Mouse (Mus musculus) right cerebral cortex, adult 2 months (tissue): ENCODE results near the gene Olfr1331.
"Not testable (repeated sequence)": the region's sequence is repeated elsewhere in the genome, so short reads cannot be mapped to it uniquely, and the experiment has no call there.

Source experiments
- DNase-seq, 2 experiments: peaks; one replicate each; pipeline ENCODE4 v3.0.0; 2021 to 2022; ENCODE audit warnings: low spot score in 2 of 2

The Olfr1331 gene

DNA sequence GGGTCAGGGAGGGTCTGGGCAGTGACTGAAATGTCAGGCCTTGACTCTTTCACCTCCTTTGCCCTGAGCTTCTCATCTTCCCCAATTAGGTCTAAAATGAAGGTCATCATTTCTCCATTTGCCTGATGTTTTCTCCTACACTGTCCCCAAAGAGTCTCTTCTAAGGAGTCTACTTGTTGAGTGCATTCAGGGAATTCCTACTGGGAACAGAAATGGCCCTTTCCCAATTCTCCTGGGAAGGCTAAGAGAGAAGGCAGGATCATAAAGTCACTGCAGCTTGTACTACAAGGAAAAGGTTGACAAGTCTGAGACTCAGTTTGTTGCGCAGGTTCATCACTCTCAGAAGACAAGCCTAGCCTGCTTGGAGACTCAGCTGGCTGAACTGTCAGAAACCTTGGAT, at the start of gene Olfr1331:
TSS of gene Olfr1331 (plus strand) at position 301 of the 400 bp plus-strand sequence.
- no peak for DNase-seq

DNA sequence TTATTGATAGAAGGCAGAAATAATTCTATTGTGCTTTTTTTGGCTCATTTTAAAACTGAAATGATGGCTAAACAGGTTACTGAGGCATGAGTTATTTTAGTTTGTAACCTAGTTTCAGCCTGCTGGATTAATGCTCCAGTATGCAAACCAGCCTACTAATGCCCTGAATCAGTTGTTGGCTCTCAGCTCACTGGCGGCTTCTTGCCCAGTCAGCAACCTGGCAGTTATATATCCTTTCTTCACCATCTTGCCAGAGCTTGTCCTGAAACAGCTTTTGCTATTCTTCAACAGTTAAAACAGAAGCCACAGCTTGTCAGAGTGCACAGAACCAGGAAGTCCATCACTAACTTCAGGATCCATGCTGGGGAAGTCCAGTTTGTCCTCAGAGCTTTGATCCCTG, 45.5 kb upstream of the Olfr1331 start:
- no peak for DNase-seq

DNA sequence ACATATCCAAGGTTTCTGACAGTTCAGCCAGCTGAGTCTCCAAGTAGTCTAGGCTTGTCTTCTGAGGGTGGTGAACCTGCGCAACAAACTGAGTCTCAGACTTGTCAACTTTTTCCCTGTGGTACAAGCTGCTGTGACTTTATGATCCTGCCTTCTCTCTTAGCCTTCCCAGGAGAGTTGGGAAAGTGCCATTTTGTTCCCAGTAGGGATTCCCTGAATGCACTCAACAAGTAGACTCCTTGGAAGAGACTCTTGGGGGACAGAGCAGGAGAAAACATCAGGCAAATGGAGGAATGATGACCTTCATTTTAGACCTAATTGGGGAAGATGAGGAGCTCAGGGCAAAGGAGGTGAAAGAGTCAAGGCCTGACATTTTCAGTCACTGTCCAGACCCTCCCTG, 28.3 kb upstream of the Olfr1331 start, which contains the start of gene Olfr1333:
TSS of gene Olfr1333 (minus strand) at position 101 of the 400 bp plus-strand sequence.
- DNase-seq: no peak

DNA sequence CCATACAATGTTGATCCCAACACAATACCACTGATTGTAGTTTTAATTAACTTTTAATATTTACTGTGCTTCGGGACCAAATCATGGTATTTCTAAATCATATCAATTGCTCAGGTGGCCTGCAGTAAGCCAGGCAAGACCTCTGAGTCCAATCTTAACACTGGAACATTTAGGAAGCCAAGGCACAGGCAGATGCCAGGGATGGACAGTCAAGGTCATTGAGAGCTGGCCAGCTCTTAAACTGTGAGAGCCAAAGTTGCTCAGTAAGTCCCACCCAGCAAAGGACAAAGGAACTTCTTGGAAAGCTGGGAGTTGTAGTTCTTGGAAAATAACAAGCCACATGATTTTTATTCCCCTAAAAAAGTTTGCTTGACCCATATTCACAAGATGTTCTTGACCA, 2.7 kb upstream of the Olfr1331 start:
- DNase-seq: no peak

DNA sequence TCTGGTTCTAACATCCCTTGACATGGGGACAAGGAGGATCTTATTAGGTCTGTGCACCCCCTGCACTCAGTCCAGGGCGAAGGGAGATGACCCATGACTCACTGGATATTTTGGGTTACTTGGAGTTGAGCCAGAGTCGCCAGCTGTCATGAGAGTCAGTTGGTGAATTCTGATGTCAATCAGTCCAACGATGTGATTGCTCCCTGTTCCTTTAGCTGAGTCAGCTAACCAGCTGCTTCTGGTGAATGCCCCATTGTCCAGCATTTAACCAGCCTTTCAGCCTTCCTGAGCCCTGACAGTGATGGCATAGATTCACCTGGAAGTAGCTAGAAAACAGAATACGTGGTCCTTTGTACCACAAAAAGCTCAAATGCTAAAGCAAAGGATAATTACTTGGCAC, 1.7 kb upstream of the Olfr1331 start:
- peak in 1 of 2 experiments; percentile 7 for DNase-seq

DNA sequence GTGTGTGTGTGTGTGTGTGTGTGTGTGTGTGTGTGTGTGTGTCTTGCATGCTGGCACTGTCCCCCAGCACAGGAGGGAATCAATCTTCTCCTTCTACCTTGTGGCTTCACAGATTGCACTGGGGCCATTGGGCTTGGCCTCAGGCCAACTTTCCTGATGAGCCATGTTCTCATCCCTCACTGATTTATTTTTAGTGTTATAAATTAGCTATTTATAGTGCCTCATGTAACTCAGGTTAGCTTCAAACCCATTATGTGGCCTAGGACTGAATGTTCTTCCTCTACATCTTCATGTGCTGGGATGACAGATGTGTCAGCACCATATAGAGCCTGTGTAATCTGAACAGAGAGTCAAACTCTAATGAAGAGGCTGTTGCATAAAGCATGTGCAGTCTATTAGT, 3.1 kb downstream of the Olfr1331 start:
- no peak for DNase-seq

DNA sequence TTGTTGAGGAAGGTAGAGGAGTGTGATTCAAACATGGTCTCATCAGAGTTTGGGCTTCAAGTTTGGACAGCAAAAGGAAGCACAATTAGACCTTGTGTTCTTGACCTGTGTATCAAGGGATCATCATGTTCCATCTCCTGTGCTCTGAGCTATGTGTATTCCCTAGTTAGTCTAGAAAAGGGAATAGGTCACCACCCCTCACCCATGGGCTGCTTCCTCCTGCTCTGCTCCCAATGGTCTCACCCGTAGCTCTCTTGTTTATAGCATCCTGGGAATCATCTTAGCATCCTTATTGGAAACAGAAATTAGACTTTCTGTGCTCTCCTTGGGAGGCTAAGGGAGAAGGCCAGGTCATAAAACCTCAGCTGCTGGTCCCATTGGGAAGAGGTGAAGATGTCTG, 23.8 kb downstream of the Olfr1331 start, which contains the start of gene Olfr1330:
TSS of gene Olfr1330 (plus strand) at position 301 of the 400 bp plus-strand sequence.
- DNase-seq: no peak

DNA sequence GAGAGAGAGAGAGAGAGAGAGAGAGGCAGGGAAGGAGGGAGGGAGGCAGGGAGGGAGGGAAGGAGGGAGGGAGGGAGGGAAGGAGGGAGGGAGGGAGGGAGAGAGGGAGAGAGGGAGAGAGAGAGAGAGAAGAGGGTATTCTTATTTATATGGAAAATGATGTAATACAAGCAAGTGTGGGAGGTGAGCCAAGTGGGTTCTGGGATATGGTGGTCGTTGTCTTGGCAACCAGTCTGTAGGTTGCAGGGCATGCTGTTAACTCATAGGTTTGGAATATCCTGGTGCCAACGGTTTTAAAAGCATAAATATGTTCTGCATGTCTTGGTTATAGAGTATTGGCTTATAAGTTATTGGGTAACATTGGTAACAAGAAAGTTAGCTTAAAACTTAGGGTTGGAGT, 37.5 kb downstream of the Olfr1331 start:
- DNase-seq: no peak

DNA sequence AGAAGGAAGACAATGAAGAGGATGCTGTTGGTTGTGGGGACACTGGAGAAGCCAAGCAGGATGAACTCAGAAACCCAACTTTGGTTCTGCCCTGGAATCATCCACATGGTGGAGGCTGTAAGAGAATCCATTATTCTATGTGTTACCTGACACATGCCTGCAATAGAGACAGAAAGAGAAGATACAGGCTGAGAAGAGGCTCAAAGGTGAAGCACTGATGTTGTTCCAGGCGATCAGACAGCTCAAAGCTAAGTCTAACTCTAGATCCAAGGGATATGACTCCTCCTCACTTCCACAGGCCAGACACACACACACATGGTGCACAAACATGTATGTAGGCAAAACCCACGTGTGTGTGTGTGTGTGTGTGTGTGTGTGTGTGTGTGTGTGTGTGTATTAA, 52.9 kb downstream of the Olfr1331 start, which contains the start of gene Olfr1329:
TSS of gene Olfr1329 (minus strand) at position 101 of the 400 bp plus-strand sequence.
- not testable (repeated sequence) for DNase-seq
